Mouse (Mus musculus) intestine, postnatal 0 days (tissue): ENCODE data around the gene Cacnb2. TPM values are rescaled to one million over a fixed set of nuclear protein-coding genes. Genes with fewer than 3 reads are reported as not detected.

Experiments
- ATAC-seq: fragments of 200-750 bp; cut with Nextera tagmentation; 2 replicates; pipeline ENCODE4 v1.8.0; 2017; ENCODE audit warnings: mild to moderate bottlenecking, moderate TSS enrichment, moderate library complexity
- H3K27ac ChIP-seq: fragments of 300-500 bp; sonication (generic); 2 replicates; pipeline ENCODE4 v1.5.1; 2014; ENCODE audit warnings: mild to moderate bottlenecking, low read depth, low read length, moderate library complexity
- H3K27me3 ChIP-seq: fragments of 300-500 bp; sonication (generic); replicated peaks from 2 replicates; pipeline ENCODE4 v1.6.1; 2014; ENCODE audit warnings: low read length, mixed read lengths; ENCODE audit not compliant: control insufficient read depth, insufficient read depth
- H3K36me3 ChIP-seq: fragments of 300-500 bp; sonication (generic); 2 replicates; pipeline ENCODE4 v1.6.1; 2014; ENCODE audit warnings: mild to moderate bottlenecking, moderate library complexity; ENCODE audit not compliant: control insufficient read depth, insufficient read depth
- H3K4me1 ChIP-seq: fragments of 300-500 bp; sonication (generic); replicated peaks from 2 replicates; pipeline ENCODE4 v1.6.1; 2014; ENCODE audit warnings: antibody characterized with exemption, low read length, mixed read lengths; ENCODE audit not compliant: control insufficient read depth, insufficient read depth
- H3K4me2 ChIP-seq: fragments of 300-500 bp; sonication (generic); replicated peaks from 2 replicates; pipeline ENCODE4 v1.6.1; 2014; ENCODE audit warnings: low read depth, mild to moderate bottlenecking, moderate library complexity
- H3K4me3 ChIP-seq: fragments of 300-500 bp; sonication (generic); 2 replicates; pipeline ENCODE4 v1.5.1; 2014; ENCODE audit warnings: low read depth, low read length
- H3K9ac ChIP-seq: fragments of 300-500 bp; sonication (generic); 2 replicates; pipeline ENCODE4 v1.6.1; 2014; ENCODE audit warnings: mild to moderate bottlenecking, low read depth, low read length
- H3K9me3 ChIP-seq: fragments of 300-500 bp; sonication (generic); 2 replicates; pipeline ENCODE4 v1.6.1; 2016; ENCODE audit warnings: mixed run types; ENCODE audit not compliant: control insufficient read depth
- CTCF ChIP-seq: sonication (generic); IDR thresholded peaks from 2 replicates; pipeline ENCODE4 v1.5.1; 2016; ENCODE audit warnings: low read depth, mild to moderate bottlenecking, control low read depth, antibody characterized with exemption, moderate library complexity
- WGBS: fragments of 180-500 bp; shearing (Covaris S2); extraction: QIAGEN DNeasy Blood & Tissue Kit; methylation state at CpG from one replicate; pipeline ENCODE4 v1.1.7; 2014; 5-methylcytosine and 5-hydroxymethylcytosine counted together
- polyA plus RNA-seq: library from polyadenylated mRNA; unstranded; fragments of >200 nt; fragmentation: Nextera tagmentation; extraction: Ambion mirVana; gene quantifications from 2 replicates; pipeline ENCODE4 v1.2.1, GENCODE M21; 2015

Gene Cacnb2
- polyA plus RNA-seq, 1 experiment from 2014 or later = 0.99 TPM

- no peaks in the 10 kb centered on the region for H3K27me3 ChIP-seq
- ATAC-seq = no peak
- no peaks in the 10 kb centered on the region for H3K9me3 ChIP-seq
- H3K4me1 ChIP-seq = no peaks in the 10 kb centered on the region
- H3K36me3 ChIP-seq = no peaks in the 10 kb centered on the region
- WGBS = 74% methylated on average over 11 of the region's 11 CpGs
- H3K4me2 ChIP-seq = no peak overlapping the region
- H3K9ac ChIP-seq = no peak overlapping the region
- H3K4me3 ChIP-seq = no peak overlapping the region
- H3K27ac ChIP-seq = no peak overlapping the region
- no peak for TF ChIP-seq CTCF
Measured at GRCm38 (mm10) chr2:14984029-14984428, 381.1 kb downstream of the Cacnb2 start.

DNA sequence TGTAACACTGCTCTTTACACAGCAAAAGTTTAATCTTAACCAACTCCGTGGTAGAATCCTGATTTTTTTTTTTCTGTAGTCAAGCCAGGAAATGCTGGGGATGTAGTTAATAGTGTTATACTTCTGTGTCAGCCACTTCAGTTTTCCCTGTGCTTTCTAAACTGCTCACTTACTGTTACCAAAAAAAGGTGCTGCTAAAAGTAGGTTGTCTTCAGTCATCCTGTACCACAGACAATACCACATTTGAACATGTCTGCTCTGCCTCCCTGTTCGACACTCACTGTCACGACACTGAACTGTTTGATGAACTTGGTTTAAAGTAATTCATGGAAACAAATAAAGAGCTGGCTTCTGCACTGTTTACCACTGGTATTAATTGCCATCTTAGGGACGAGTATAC, 385.6 kb downstream of the Cacnb2 start:
- H3K9ac ChIP-seq = no peak overlapping the region
- no peaks in the 10 kb centered on the region for H3K9me3 ChIP-seq
- no peaks in the 10 kb centered on the region for H3K27me3 ChIP-seq
- ATAC-seq = no peak
- no peak overlapping the region for H3K4me3 ChIP-seq
- 79% methylated on average over 4 of the region's 4 CpGs for WGBS
- no peak overlapping the region for H3K4me2 ChIP-seq
- no peak for TF ChIP-seq CTCF
- no peaks in the 10 kb centered on the region for H3K36me3 ChIP-seq
- H3K27ac ChIP-seq = no peak overlapping the region
- no peaks in the 10 kb centered on the region for H3K4me1 ChIP-seq

DNA sequence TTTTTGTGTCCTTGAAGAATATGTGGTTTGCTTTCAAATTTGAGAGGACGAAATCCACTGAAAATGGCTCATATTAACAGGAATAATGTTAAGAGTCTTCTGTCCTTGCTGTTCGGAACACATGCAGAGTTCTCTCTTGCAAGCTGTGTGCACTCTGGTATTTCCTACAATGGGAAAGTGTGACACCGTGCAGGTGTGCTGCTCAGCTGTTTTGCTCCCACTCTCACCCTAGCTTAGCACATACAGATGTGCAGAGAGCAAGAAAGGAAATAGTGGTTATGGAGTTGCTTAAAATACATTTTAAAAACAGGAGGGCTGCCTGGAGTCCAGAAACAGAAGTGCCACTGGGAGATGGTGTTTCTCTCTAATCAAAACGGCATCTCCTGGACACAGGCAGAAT, 386.5 kb downstream of the Cacnb2 start:
- no peak for TF ChIP-seq CTCF
- Histone ChIP-seq H3K27me3 (no peaks in the 10 kb centered on the region), H3K9ac (no peak overlapping the region), H3K36me3 (no peaks in the 10 kb centered on the region), H3K4me2 (no peak overlapping the region), H3K4me3 (no peak overlapping the region), H3K4me1 (no peaks in the 10 kb centered on the region), H3K27ac (no peak overlapping the region), H3K9me3 (no peaks in the 10 kb centered on the region)
- WGBS = 87% methylated on average over 4 of the region's 4 CpGs
- ATAC-seq = no peak

DNA sequence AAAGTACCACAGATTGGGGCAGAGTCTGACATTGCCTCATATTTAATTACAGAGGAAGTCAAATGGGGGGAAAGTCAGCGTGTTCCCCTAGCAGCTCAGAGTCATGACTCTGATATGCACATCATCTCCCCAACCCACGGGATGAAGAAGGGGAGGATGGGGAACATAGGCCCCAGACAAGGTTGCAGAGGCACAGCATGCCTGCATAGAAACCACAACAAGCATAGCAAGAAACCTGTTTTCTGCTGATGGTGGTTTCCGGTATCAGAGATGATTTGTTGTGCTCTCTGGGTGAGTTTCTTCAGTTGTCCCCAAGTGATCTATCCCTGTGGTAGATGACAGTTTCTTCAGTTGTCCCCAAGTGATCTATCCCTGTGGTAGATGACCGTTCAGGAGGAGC, 389.6 kb downstream of the Cacnb2 start:
- no peaks in the 10 kb centered on the region for H3K36me3 ChIP-seq
- no peaks in the 10 kb centered on the region for H3K9me3 ChIP-seq
- H3K9ac ChIP-seq = no peak overlapping the region
- no peak overlapping the region for H3K4me3 ChIP-seq
- TF ChIP-seq CTCF = no peak
- no peak overlapping the region for H3K4me2 ChIP-seq
- no peaks in the 10 kb centered on the region for H3K27me3 ChIP-seq
- H3K27ac ChIP-seq = no peak overlapping the region
- no peaks in the 10 kb centered on the region for H3K4me1 ChIP-seq
- 92% methylated on average over 4 of the region's 4 CpGs for WGBS
- ATAC-seq = no peak

DNA sequence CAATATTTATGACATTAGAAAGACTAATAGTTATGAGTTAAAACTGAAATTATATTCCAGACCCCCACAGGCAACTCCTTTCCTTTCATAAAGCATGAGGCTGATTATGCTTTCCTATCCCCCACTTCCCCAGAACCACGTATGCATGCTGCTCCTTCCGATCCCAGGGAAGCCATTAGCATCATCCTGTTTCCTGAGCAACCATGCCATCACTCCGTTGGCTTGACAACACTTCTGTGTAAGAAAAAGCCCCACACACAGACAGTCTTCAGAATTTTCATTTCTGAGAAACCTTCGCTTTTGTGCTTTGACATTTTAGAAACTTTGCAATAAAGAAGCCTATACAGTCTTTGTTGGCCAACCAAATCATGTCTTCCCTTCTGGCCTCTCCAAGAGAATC, 393.1 kb downstream of the Cacnb2 start:
- Histone ChIP-seq H3K27me3 (no peaks in the 10 kb centered on the region), H3K4me2 (no peak overlapping the region), H3K27ac (no peak overlapping the region), H3K4me1 (no peaks in the 10 kb centered on the region), H3K4me3 (no peak overlapping the region), H3K36me3 (no peaks in the 10 kb centered on the region), H3K9ac (no peak overlapping the region), H3K9me3 (no peaks in the 10 kb centered on the region)
- TF ChIP-seq CTCF = no peak
- WGBS = 87% methylated on average over 4 of the region's 4 CpGs
- ATAC-seq = no peak

- H3K9me3 ChIP-seq = no peaks in the 10 kb centered on the region
- TF ChIP-seq CTCF = no peak
- 70% methylated on average over 5 of the region's 5 CpGs for WGBS
- no peak for ATAC-seq
- H3K4me1 ChIP-seq = no peaks in the 10 kb centered on the region
- H3K27ac ChIP-seq = no peak overlapping the region
- H3K4me3 ChIP-seq = no peak overlapping the region
- H3K4me2 ChIP-seq = no peak overlapping the region
- H3K27me3 ChIP-seq = no peaks in the 10 kb centered on the region
- no peak overlapping the region for H3K9ac ChIP-seq
- no peaks in the 10 kb centered on the region for H3K36me3 ChIP-seq
Measured at GRCm38 (mm10) chr2:14997836-14998235, 394.9 kb downstream of the Cacnb2 start.

GRCm38 (mm10) chr2:15007531-15007930, 404.6 kb downstream of the Cacnb2 start:
- 67% methylated on average over 3 of the region's 3 CpGs for WGBS
- no peak for TF ChIP-seq CTCF
- H3K27ac ChIP-seq = no peak overlapping the region
- H3K27me3 ChIP-seq = no peaks in the 10 kb centered on the region
- no peak overlapping the region for H3K4me3 ChIP-seq
- no peak for ATAC-seq
- no peak overlapping the region for H3K4me2 ChIP-seq
- H3K4me1 ChIP-seq = no peaks in the 10 kb centered on the region
- no peaks in the 10 kb centered on the region for H3K9me3 ChIP-seq
- H3K9ac ChIP-seq = no peak overlapping the region
- 0 out of 2 replicates have a peak, but pooled peaks cover 3% of the 10 kb centered on the region for H3K36me3 ChIP-seq
